Mouse (Mus musculus) MN1 (cell line): ENCODE data around the gene Gm21958.
"Not testable (repeated sequence)": the region's sequence is repeated elsewhere in the genome, so short reads cannot be mapped to it uniquely, and the experiment has no call there.

Source experiments
- DNase-seq: peaks from one replicate; pipeline ENCODE4 v3.0.0-alpha.2; 2016; ENCODE audit warnings: low spot score

Gm21958 gene

GRCm38 (mm10) chr3:54723741-54724500, 9.8 kb upstream of the Gm21958 start:
- DNase-seq: no peak

DNA sequence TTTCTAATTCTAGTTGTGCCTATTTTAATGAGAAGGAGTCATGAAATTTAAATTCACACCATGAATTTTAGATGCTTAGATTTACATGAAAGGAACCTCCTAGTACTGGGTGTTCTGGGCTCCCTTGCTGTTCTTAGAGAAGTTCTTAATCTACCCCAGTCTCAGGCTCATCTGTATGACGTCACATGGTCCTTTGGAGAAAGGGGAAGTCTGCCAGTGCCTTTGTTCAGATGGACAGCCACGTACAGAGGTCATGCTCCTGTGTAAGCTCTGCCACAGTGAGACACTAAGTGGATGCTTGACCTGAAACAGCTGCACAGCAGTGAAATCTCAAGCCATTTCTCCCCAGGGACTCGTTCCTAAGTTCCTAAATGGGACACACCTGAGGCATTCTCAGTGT, 4.8 kb upstream of the Gm21958 start:
- no peak for DNase-seq

- no peak for DNase-seq
These were observed 3.2 kb upstream of the Gm21958 start for GRCm38 (mm10) chr3:54717348-54717747.

DNA sequence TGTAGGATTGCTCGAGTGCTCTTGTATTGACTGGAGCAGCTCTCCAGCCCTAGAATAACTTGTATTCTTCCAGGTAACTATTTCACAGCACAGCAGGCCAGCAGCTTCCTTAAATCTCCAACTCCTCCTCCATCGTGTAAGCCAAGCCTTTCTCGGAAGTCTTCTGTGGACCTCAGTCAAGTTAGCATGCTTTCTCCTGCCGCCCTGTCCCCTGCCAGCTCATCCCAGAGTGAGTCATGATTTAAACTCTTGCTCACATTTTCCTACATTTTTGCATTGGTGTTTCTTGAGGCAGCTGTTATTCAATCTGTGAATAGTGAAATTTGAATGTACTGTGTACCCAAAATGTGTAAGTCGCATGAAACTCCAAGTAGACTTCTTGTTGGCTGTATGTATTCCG, 1.3 kb upstream of the Gm21958 start:
- DNase-seq: no peak

DNA sequence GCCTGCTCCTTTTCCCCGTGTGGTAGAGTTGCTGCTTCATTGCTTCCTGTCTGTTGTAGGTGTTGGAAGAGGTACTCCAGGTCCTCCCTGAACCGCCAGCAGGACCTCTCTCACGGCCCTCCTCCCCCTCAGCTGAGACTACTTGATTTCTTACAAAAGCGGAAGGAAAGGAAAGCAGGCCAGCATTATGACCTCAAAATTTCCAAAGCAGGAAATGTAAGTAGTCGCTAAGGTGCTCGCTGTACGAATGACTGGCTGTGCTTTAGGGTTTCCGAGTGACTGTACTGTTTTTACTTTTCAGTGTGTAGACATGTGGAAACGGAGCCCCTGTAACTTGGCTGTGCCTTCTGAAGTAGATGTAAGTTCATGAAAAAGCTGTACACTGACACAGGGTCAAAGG, 5.2 kb downstream of the Gm21958 start:
- DNase-seq: no peak

DNA sequence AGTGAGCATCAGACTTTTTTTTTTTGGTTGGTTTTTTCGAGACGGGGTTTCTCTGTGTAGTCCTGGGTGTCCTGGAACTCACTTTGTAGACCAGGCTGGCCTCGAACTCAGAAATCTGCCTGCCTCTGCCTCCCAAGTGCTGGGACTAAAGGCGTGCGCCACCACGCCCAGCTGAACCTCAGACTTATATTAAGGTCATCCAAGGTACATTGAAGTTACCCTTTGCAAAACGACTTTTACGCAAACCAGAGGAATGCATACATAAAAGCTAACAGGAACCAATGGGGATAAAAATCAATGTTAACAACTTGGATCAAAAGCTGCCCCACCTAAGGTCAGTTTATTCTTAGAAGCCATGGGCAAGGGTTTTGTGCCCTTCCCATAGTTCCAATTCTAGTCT, 10.0 kb downstream of the Gm21958 start:
- not testable (repeated sequence) for DNase-seq

- DNase-seq: no peak
These were observed 14.3 kb downstream of the Gm21958 start for GRCm38 (mm10) chr3:54699759-54700301.

GRCm38 (mm10) chr3:54693056-54693415, 21.1 kb downstream of the Gm21958 start:
- DNase-seq: no peak

DNA sequence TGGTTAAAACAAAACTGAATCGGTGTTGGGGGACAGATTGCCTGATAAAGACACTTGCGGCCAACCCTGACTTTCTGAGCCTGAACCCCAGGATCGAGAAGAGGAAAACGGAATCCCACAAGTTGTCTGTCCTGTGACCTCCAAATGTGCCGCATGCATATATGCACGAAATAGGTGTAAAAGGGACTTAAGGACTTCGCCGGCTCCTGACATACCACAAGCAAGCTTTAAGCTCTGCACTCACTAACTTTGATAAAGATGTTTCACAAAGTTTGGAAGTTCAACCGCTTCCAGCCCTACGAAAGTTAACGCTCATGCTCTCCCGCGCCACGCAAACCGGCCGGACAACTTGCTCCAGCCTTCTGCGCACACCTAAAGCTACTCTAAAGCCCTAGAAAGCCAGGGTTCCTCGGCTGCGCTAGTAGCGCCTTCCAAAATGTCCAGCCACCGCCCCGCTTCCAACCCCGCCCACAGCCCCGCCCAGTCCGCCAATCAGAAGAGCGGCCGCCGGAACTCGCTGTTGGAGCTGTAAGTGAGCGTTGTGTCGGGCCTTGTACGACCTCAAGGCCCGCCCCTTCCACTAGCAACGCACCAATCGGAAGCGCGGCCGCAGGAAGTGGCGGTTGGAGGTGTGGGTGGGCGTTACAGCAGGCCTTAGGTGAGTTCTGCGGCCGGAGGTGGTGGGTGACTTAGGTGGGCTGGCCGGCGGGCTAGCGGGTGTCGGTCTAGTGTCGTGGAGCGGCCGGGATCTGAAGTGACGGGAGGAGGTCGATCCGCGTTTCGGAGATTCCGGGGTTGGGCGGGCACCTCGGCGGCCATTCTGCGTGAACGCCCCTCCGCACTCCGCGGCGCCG, 21.7 kb downstream of the Gm21958 start, which contains the start of gene Supt20:
TSS of gene Supt20 (plus strand) at position 606 of the 854 bp plus-strand sequence.
- DNase-seq: peak; percentile 96

GRCm38 (mm10) chr3:54689091-54689490, 25.1 kb downstream of the Gm21958 start:
- DNase-seq: peak; percentile 37

GRCm38 (mm10) chr3:54687245-54687644, 26.9 kb downstream of the Gm21958 start:
- no peak for DNase-seq

DNA sequence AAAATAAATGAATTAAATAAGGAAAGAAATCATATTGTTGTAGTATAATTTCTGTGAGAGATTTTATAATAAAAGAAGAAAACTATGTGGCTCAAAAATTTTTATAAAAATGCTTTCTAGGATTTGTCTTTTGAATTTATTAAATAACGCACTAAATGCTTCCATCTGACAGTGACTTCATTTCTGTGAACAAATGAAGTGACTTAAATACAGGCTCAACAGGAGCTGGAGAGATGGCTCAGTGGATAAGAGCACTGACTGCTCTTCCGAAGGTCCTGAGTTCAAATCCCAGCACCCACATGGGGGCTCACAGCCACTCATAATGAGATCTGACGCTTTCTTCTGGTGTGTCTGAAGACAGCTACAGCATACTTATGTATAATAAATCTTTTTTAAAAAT, 29.0 kb downstream of the Gm21958 start:
- no peak for DNase-seq

DNA sequence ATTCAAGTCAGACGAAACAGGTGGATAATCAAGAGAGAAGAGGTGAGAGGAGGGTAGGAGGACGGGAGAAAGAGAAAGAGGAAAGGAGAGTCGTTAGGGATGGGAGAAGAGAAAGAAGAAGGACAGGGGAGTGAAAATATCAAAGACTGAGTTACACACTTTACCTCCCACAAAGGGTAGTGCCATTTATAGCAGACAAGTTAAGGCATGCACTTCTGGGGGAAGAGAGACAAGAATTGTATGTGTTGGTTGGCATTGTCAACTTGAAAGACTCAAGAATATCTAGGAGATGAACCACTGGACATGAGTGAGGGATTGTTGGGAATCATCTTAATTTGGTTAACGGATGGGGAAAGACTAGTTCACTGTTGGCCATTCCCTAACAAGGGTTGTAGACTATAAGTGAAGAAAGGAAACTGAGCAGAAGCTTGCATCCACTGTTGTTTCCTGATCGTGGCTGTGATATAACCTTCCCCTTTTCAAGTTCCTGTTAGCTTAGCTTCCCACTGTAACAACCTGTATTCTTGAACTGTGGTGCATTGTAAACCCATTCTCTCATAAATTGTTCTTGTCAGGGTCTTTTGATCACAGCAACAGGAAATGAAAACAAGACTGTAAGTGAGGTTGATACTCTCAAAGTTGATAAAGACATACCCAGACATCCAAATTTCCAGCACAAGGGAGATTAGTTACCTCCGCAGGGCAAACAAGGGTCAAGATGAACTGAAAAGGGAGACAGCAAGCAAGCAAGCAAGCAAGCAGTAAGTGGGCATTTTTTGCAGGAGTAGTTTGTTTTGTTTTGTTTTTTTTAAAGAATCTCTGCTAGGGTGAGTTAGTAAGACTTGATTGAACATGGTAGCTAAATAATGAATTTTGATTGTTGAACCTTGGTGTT, 32.6 kb downstream of the Gm21958 start:
- no peak for DNase-seq

DNA sequence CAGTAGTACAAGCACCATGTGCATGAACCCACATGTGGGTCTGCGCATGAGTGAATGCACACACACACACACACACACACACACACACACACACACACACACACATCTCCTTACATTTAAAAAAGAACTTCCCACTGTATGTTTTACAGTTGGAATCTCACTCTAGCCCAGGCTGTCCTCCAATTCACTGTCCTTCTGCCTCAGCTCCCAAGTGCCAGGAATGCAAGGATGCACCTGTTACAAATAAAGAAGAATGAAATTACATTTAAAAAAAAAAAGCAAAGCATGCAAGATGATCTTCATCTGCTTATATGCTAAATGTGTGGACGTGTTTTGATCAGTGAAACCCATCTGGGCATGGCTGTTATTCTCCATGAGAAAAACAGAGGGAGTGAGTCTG, 37.3 kb downstream of the Gm21958 start:
- no peak for DNase-seq

GRCm38 (mm10) chr3:54672557-54673529, 41.3 kb downstream of the Gm21958 start:
- DNase-seq: peak; percentile 18

DNA sequence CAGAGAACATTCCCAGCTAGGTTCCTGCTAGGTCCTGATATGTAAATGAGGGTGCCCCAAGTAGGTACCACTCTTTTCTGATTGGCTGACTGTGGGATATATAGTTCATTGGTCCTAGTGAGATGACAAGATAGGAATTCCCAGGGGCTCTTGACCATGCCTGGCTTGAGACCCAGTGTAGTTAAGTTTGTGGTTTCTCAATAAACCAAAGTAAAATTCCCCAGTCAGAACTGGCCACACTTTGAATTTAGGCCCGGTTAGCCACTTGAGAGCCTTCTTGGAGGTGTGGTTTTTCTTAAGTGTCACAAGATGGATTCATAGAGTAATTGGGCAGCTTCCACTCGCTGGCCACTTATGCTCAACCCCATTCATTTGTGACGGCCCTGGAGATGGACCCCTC, 42.0 kb downstream of the Gm21958 start:
- no peak for DNase-seq

- no peak for DNase-seq
These were observed 44.6 kb downstream of the Gm21958 start for GRCm38 (mm10) chr3:54669559-54669958.

- no peak for DNase-seq
These were observed 45.4 kb downstream of the Gm21958 start for GRCm38 (mm10) chr3:54668722-54669121.

GRCm38 (mm10) chr3:54668141-54668540, 46.0 kb downstream of the Gm21958 start:
- no peak for DNase-seq
